Mouse (Mus musculus) gastrocnemius, adult 8-10 months (tissue): ENCODE measurements around the gene Dstn. TPM values are rescaled to one million over a fixed set of nuclear protein-coding genes. Genes with fewer than 3 reads are reported as not detected.

Experiments
- total RNA-seq, 4 experiments: library from RNA; stranded (reverse); gene quantifications; 2 replicates each; pipeline ENCODE4 v1.2.4; 2022

Dstn gene
- total RNA-seq, 4 experiments from 2014 or later: 14.8 to 23.9 (median 20.0) TPM

Other genes starting within 250 kb of the Dstn start
- under 1 TPM in 2 of 4 experiments, not detected in 2; 0.19 to 0.22 TPM for gene Bfsp1, start 52.1 kb upstream of the Dstn start, total RNA-seq
- gene Rrbp1, start 95.9 kb downstream of the Dstn start, total RNA-seq: 10 to 100 TPM; 21.1 to 36.7 (median 29.5) TPM
- gene Banf2, start 117.7 kb downstream of the Dstn start, total RNA-seq: not detected